Mouse (Mus musculus) T-cell, adult 2 months (primary cell): Measurements from ENCODE around the gene Rps6kb1.

Source experiments
- DNase-seq: peaks from one replicate; pipeline ENCODE4 v3.0.0; 2022; ENCODE audit warnings: low spot score

The Rps6kb1 gene

DNA sequence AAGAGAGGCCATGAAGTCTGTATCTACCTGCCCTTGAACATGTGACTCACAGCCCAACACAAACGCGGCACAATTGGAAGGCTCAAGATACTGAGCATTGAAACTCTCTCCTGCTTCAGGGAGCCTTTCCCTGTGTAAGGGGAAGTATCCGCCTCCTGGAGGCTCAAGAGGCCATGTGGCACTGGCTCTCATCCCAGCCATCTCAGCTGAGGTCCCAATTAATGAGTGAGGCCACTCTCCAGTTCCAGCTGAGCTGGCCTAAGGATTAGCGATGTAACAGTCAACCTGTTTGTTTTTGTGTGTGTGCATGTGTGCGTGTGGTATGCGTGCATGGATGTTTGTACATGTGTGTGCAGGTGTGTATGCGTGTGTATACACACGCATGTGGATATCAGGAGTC lies 76.3 kb downstream of the Rps6kb1 start:
- no peak for DNase-seq

DNA sequence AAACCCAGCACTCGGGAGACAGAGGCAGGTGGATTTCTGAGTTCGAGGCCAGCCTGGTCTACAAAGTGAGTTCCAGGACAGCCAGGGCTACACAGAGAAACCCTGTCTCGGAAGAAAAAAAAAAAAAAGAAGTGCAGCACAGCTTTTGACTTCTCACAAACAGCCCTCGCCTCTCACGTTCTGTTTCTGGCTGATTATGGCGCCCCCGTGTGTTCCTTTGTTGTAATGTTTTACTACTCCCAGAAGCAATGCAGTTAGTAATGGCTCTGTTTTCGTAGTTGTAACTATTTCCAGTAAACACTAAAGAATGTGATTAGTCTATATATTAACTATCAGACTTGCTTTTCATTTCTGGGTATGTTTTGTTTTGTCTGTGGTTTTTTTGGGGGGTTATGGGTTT lies 80.3 kb downstream of the Rps6kb1 start:
- peak; percentile 61 for DNase-seq

- DNase-seq, result no peak
Measured at GRCm38 (mm10) chr11:86462579-86462978, 82.0 kb downstream of the Rps6kb1 start.

DNA sequence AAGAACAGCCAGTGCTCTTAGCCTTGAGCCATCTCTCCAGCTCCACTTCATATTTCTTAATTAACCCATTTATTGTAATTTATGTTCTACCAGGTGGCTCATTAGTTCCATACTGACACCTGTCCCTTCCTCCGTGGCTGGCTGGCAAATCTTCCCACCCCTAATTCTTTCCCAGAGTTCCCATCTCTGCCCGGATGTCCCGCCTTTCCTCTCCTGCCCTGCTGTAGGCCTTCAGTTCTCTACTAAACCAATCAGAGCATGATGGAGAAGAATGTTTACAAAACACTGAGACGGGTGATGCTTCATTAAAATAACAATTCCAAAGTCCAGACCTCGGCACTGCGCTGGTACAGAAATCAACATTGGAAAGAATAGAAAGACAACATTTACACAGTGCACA lies 85.7 kb downstream of the Rps6kb1 start:
- DNase-seq, result no peak

GRCm38 (mm10) chr11:86457545-86457944 lies 87.1 kb downstream of the Rps6kb1 start:
- no peak for DNase-seq

DNA sequence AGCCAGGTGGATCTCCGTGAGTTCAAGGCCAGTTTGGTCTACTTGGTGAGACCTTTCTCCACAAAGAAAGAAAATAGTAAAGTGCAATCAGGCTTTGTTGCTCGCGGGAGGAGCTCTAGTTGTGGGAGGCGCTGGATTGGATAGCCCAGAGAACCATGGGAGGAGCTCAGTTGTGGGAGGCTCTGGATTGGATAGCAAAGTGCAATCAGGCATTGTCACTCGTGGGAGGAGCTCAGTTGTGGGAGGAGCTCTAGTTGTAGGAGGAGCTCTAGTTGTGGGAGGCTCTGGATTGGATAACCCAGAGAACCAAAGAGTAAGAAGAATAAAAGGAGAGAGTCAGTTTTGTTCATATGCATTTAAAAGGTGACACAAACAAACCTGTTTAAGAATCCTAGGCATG lies 90.6 kb downstream of the Rps6kb1 start:
- DNase-seq, result no peak
